ENCODE assay signal across 11 mouse cellular contexts in the genomic region with DNA sequence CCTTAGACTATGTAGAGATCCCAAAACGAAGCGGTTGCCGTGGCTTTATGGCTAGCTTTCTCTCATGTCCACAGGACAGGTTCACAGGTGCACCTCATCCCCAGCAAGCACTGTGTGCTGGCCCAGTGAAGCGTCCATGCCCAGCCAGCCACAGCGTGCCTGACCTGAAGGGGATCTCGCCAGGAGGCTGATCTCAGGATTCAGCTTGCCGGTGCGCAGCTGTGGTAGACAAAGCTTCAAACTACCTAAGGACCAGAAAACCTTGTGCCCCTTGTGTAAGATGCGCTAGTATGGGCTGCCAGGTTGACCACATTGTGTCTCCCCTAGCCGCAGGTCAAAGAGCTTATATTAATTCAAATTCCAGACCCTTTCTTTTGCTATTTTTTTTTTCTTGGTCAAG. TPM values are rescaled to one million over a fixed set of nuclear protein-coding genes. Genes with fewer than 3 reads are reported as not detected.
A peak's percentile ranks its signal among the peaks of the same experiment; 100 is the strongest.
DNase-seq lines count a peak whose midpoint lies in the region; ATAC-seq lines count a peak whose summit lies in the region.
"Had no signal": no experiment of that assay in that cellular context is flagged by ENCODE, and none has a peak within 500 bp of the region (broad histone marks: within the 10 kb centered on the region; RNA-seq: fewer than 3 reads in every experiment).

No protein-coding gene starts in this region.

- no peaks in the 10 kb centered on the region for H3K36me3 ChIP-seq in forebrain, embryonic 16.5 days (ENCODE audit: control insufficient read depth, insufficient read depth)
- H3K36me3 ChIP-seq in midbrain, embryonic 13.5 days = no peaks in the 10 kb centered on the region
- H3K36me3 ChIP-seq: limb, embryonic 12.5 days had no signal

- peak overlapping the region; percentile 42; the same call in 1 of the 2 replicates for H3K27ac ChIP-seq in forebrain, embryonic 16.5 days (ENCODE audit: low read length)
- H3K27ac ChIP-seq in midbrain, embryonic 13.5 days = peak overlapping the region; percentile 92
- H3K27ac ChIP-seq: limb, embryonic 12.5 days; macrophage had no signal

- peak overlapping the region; percentile 57 for H3K4me2 ChIP-seq in forebrain, embryonic 16.5 days (ENCODE audit: low read length)
- H3K4me2 ChIP-seq in midbrain, embryonic 13.5 days (replicated peaks) = peak overlapping the region; percentile 58

- H3K4me3 ChIP-seq in forebrain, embryonic 16.5 days (replicated peaks; ENCODE audit: low read length) = peak overlapping the region; percentile 48
- H3K4me3 ChIP-seq in midbrain, embryonic 13.5 days (replicated peaks) = peak overlapping the region; percentile 64

- DNase-seq in embryo, embryonic 10 days (ENCODE audit: low spot score) = peak; percentile 14
- no peak for DNase-seq in embryo, embryonic 9.5 days (ENCODE audit: extremely low spot score)
- peak; percentile 5 for DNase-seq in ZHBTc4 (ENCODE audit: low read depth, low spot score)
- DNase-seq in frontal cortex, postnatal 36 days (ENCODE audit: low spot score in 2 of 2) = no peak
- no peak for DNase-seq in T-cell, adult 2 months (ENCODE audit: low spot score)
- DNase-seq: B cell, adult 2 months had no signal

- H3K9me3 ChIP-seq in forebrain, embryonic 16.5 days (ENCODE audit: control insufficient read depth, low read length) = no peaks in the 10 kb centered on the region
- no peaks in the 10 kb centered on the region for H3K9me3 ChIP-seq in midbrain, embryonic 13.5 days
- H3K9me3 ChIP-seq: limb, embryonic 12.5 days had no signal

- ATAC-seq in forebrain, embryonic 16.5 days = no peak
- ATAC-seq in midbrain, embryonic 13.5 days = no peak
- no peak for ATAC-seq in activated CD4-positive, CD25-positive, alpha-beta regulatory T cell, adult 4 months

- peak overlapping the region; percentile 58 for H3K9ac ChIP-seq in forebrain, embryonic 16.5 days (replicated peaks; ENCODE audit: low read depth, low read length)
- peak overlapping the region; percentile 87 for H3K9ac ChIP-seq in midbrain, embryonic 13.5 days (replicated peaks)
- H3K9ac ChIP-seq: limb, embryonic 12.5 days had no signal

- 23% methylated on average over 10 of the region's 10 CpGs for WGBS in forebrain, embryonic 16.5 days
- WGBS in midbrain, embryonic 13.5 days = 19% methylated on average over 10 of the region's 10 CpGs

- H3K4me1 ChIP-seq in forebrain, embryonic 16.5 days (replicated peaks; ENCODE audit: control insufficient read depth, insufficient read depth, low read length) = 0 out of 2 replicates have a peak, but pooled peaks cover 4% of the 10 kb centered on the region
- no peaks in the 10 kb centered on the region for H3K4me1 ChIP-seq in midbrain, embryonic 13.5 days (replicated peaks)
- H3K4me1 ChIP-seq: limb, embryonic 12.5 days had no signal

- no peaks in the 10 kb centered on the region for H3K27me3 ChIP-seq in forebrain, embryonic 16.5 days (replicated peaks; ENCODE audit: control insufficient read depth, insufficient read depth, low read length)
- no peaks in the 10 kb centered on the region for H3K27me3 ChIP-seq in midbrain, embryonic 13.5 days

RNA-seq across cellular contexts. Expression of gene Pou3f4, which starts 3.1 kb away (rescaled TPM):
- polyA plus RNA-seq in forebrain, embryonic 16.5 days (2015; fragmentation: Nextera tagmentation; extraction: Ambion mirVana) = 9.7 and 10.4 TPM in 2 replicates
- 45.8 and 47.2 TPM in 2 replicates for polyA plus RNA-seq in midbrain, embryonic 13.5 days (2015; fragmentation: Nextera tagmentation; extraction: Ambion mirVana)
- not detected for polyA plus RNA-seq in activated CD4-positive, CD25-positive, alpha-beta regulatory T cell, adult 4 months (2017; shearing (Covaris generic))
- polyA plus RNA-seq: macrophage had no signal

Comparison
In these comparisons a context has a peak if more than half of its experiments do, and no peak if none do; other contexts are left out.
1. DNase-seq: peak in embryo, embryonic 10 days (single experiment) and ZHBTc4 (single experiment); none in embryo, embryonic 9.5 days (single experiment), frontal cortex, postnatal 36 days (0 of 2) and T-cell, adult 2 months (single experiment).
2. RNA of gene Pou3f4, which starts 3.1 kb away (polyA plus RNA-seq): 45.8 to 47.2 TPM in midbrain, embryonic 13.5 days and 9.7 to 10.4 TPM in forebrain, embryonic 16.5 days; not detected in activated CD4-positive, CD25-positive, alpha-beta regulatory T cell, adult 4 months; every median in the first group is over 10 times any median in the second.